Mouse (Mus musculus): ENCODE data around the gene Slc27a3.

GRCm38 (mm10) chr3:90413011-90413396, 23.3 kb upstream of the Slc27a3 start:
- TF ChIP-seq CTCF (IDR thresholded peaks at IDR 0.05; ENCODE audit: low read depth) (no peak), EP300 (IDR thresholded peaks at IDR 0.05; ENCODE audit: low read depth) (no peak)
